ENCODE assay signal across 8 mouse cellular contexts in genomic region chr19:10525106-10525901, GRCm38 (mm10). TPM values are rescaled to one million over a fixed set of nuclear protein-coding genes. Genes with fewer than 3 reads are reported as not detected.
DNase-seq lines count a peak whose midpoint lies in the region; ATAC-seq lines count a peak whose summit lies in the region.

TSS of gene Cpsf7 (plus strand) at chr19:10525266.

- H3K4me2 ChIP-seq in lung, embryonic 16.5 days (ENCODE audit: low read depth, low read length), result peak within 1 kb of the TSS; percentile 81

- ATAC-seq in hematopoietic stem cell, adult 5-6 weeks (replicated peaks in 1 of 2; ENCODE audit: insufficient read depth in 1 of 2, low FRiP score in 2 of 2, low TSS enrichment in 1 of 2, low read depth in 1 of 2, poor library complexity in 2 of 2, severe bottlenecking in 2 of 2), result peak; percentile 81 to 91
- ATAC-seq in lung, embryonic 16.5 days (ENCODE audit: low read depth), result peak; percentile 97

- peak; percentile 93 for DNase-seq in MEL-GATA-1-ER (ENCODE audit: extremely low read depth, low read depth)
- peak; percentile 85 for DNase-seq in cerebellum, adult 8-10 months
- DNase-seq in forelimb bud, embryonic 11.5 days (ENCODE audit: low read depth, low spot score), result peak; percentile 93
- peak; percentile 52 for DNase-seq in layer of hippocampus, adult 9-10 months (ENCODE audit: low spot score)
- DNase-seq in ovary, postnatal 10 days (ENCODE audit: low spot score), result peak; percentile 76
- DNase-seq in thymus, postnatal 10 days (ENCODE audit: low spot score in 2 of 2), result peak; percentile 89 to 90

- no peaks in the 10 kb centered on the region for H3K27me3 ChIP-seq in lung, embryonic 16.5 days (ENCODE audit: control insufficient read depth, insufficient read depth, low read depth, low read length)

- peak within 1 kb of the TSS; percentile 100 for H3K9ac ChIP-seq in lung, embryonic 16.5 days (ENCODE audit: low read length)

- H3K4me3 ChIP-seq in lung, embryonic 16.5 days (ENCODE audit: low read length), result peak within 1 kb of the TSS; percentile 97

- peaks cover 15% of the 10 kb centered on the region for H3K4me1 ChIP-seq in lung, embryonic 16.5 days (replicated peaks; ENCODE audit: control insufficient read depth, insufficient read depth, low read length)

- under 1% methylated on average over 62 of the region's 93 CpGs for WGBS in lung, embryonic 16.5 days

- H3K9me3 ChIP-seq in lung, embryonic 16.5 days (ENCODE audit: control insufficient read depth, low read length), result no peaks in the 10 kb centered on the region

- H3K27ac ChIP-seq in lung, embryonic 16.5 days (ENCODE audit: low read length), result peak within 1 kb of the TSS; percentile 98

- peaks cover 7% of the 10 kb centered on the region for H3K36me3 ChIP-seq in lung, embryonic 16.5 days (ENCODE audit: control insufficient read depth, insufficient read depth, low read length)

RNA-seq across cellular contexts. Expression of gene Cpsf7, which starts in this region (rescaled TPM):
- total RNA-seq in hematopoietic stem cell, adult 5-6 weeks (2017), result 52.1 and 63.2 TPM in 2 replicates
- polyA plus RNA-seq in lung, embryonic 16.5 days (2015; fragmentation: Nextera tagmentation; extraction: Ambion mirVana), result 41.7 and 47.6 TPM in 2 replicates

Comparison
In these comparisons a context has a peak if more than half of its experiments do, and no peak if none do; other contexts are left out.
1. Peak in every context shown above with its lines: DNase-seq, ATAC-seq, H3K4me3 ChIP-seq and H3K27ac ChIP-seq.